Mouse (Mus musculus) heart, postnatal 25 days (tissue): Measurements from ENCODE around the gene Mrpl39. TPM values are rescaled to one million over a fixed set of nuclear protein-coding genes. Genes with fewer than 3 reads are reported as not detected.

ENCODE experiments used
- DNase-seq: peaks from one replicate; pipeline ENCODE4 v3.0.0; 2022; ENCODE audit warnings: low spot score
- intact Hi-C: fragments of 180-260 bp; cut with DNase I; formaldehyde crosslinking; loops from one replicate; pipeline ENCODE4 v1.15.1; 2025
- microRNA-seq: library from miRNA; unstranded; fragments of <30 nt; microRNA quantifications from one replicate; pipeline ENCODE4 v1.2.0, GENCODE M21; 2022
- total RNA-seq, 2 experiments: library from RNA; stranded (reverse); gene quantifications; 2 replicates each; pipeline ENCODE4 v1.2.3; 2021

Mrpl39 gene
- total RNA-seq, 2 experiments from 2014 or later = 34.3 to 38.8 TPM

GRCm38 (mm10) chr16:84703129-84703768 lies 32.3 kb downstream of the Mrpl39 start:
- DNase-seq = peak; percentile 12
- intact Hi-C loops = no loop called here

GRCm38 (mm10) chr16:84702230-84703128 lies 33.1 kb downstream of the Mrpl39 start:
- intact Hi-C loops = no loop called here

GRCm38 (mm10) chr16:84701041-84701440 lies 34.5 kb downstream of the Mrpl39 start:
- intact Hi-C loops = no loop called here
- no peak for DNase-seq

More at GRCm38 (mm10) chr16:84702230-84703128, 33.1 kb downstream of the Mrpl39 start:
- peak; percentile 9 for DNase-seq

- no peak for DNase-seq
- intact Hi-C loops = no loop called here
Observed at GRCm38 (mm10) chr16:84698708-84699107, 36.8 kb downstream of the Mrpl39 start.

GRCm38 (mm10) chr16:84696178-84696577 lies 39.4 kb downstream of the Mrpl39 start:
- DNase-seq = no peak
- intact Hi-C loops = no loop called here

GRCm38 (mm10) chr16:84681991-84682390 lies 53.6 kb downstream of the Mrpl39 start:
- intact Hi-C loops = no loop called here
- no peak for DNase-seq

- no peak for DNase-seq
- intact Hi-C loops = no loop called here
Observed at GRCm38 (mm10) chr16:84680760-84681159, 54.8 kb downstream of the Mrpl39 start.

- no peak for DNase-seq
- intact Hi-C loops = no loop called here
Observed at GRCm38 (mm10) chr16:84677292-84677691, 58.2 kb downstream of the Mrpl39 start.

Small RNA genes within 50 kb of the gene (microRNA-seq; reads per million reads assigned to microRNA genes)
- 3,997 reads per million, percentile 90 among the genes with 10 or more reads in this experiment for gene Mir155

Other genes with a start within 250 kb of the Mrpl39 start
- not detected for gene A730009L09Rik, start 220.6 kb downstream of the Mrpl39 start, total RNA-seq
- 10 to 100 TPM; 63.5 to 66.0 TPM for gene Jam2, start 38.4 kb upstream of the Mrpl39 start, total RNA-seq
- 10 to 100 TPM; 38.5 to 43.0 TPM for gene Gabpa, start 99.2 kb upstream of the Mrpl39 start, total RNA-seq
- gene Atp5j, start 99.9 kb upstream of the Mrpl39 start, total RNA-seq = 1,000 to 10,000 TPM; 1,789 to 1,861 TPM